Mouse (Mus musculus) MEL (cell line): ENCODE data around the gene Nkd1.

Source experiments
- CTCF ChIP-seq, 3 experiments: IDR thresholded peaks in 2 of 3; conservative IDR thresholded peaks in 1 of 3; 2 replicates each; pipeline ENCODE4 v1.5.1; 2011 to 2012; ENCODE audit warnings: low read length in 3 of 3, low read depth in 2 of 3, mild to moderate bottlenecking in 2 of 3, improper control_type of control experiment in 1 of 3, inconsistent platforms in 1 of 3, mixed read lengths in 1 of 3, moderate library complexity in 1 of 3; ENCODE audit not compliant: control insufficient read depth in 1 of 3, insufficient read depth in 1 of 3, poor library complexity in 1 of 3, severe bottlenecking in 1 of 3
- GABPA ChIP-seq: IDR thresholded peaks from 2 replicates; pipeline ENCODE4 v1.6.1; 2012; ENCODE audit warnings: low read depth, mild to moderate bottlenecking, inconsistent platforms, low read length, improper control_type of control experiment, moderate library complexity
- GATA1 ChIP-seq: IDR thresholded peaks from 2 replicates; pipeline ENCODE4 v1.6.1; 2011; ENCODE audit warnings: low read depth, low read length, improper control_type of control experiment
- HCFC1 ChIP-seq: IDR thresholded peaks from 2 replicates; pipeline ENCODE4 v1.6.1; 2012; ENCODE audit warnings: low read depth, mild to moderate bottlenecking, inconsistent platforms, low read length, improper control_type of control experiment, moderate library complexity
- JUND ChIP-seq: IDR thresholded peaks from 2 replicates; pipeline ENCODE4 v1.6.1; 2011; ENCODE audit warnings: low read depth, mild to moderate bottlenecking, improper control_type of control experiment, low read length
- KAT2A ChIP-seq: conservative IDR thresholded peaks from 2 replicates; pipeline ENCODE4 v1.6.1; 2012; ENCODE audit warnings: low read depth, low read length, improper control_type of control experiment, inconsistent platforms
- MEF2A ChIP-seq: IDR thresholded peaks from 2 replicates; pipeline ENCODE4 v1.6.1; 2014; ENCODE audit warnings: low read depth, mild to moderate bottlenecking, inconsistent platforms, low read length, improper control_type of control experiment; ENCODE audit not compliant: poor library complexity, insufficient replicate concordance, severe bottlenecking; ENCODE audit errors: extremely low read depth
- SIN3A ChIP-seq: IDR thresholded peaks from 2 replicates; pipeline ENCODE4 v1.6.1; 2012; ENCODE audit warnings: low read length, improper control_type of control experiment, inconsistent platforms
- TBP ChIP-seq: IDR thresholded peaks from 2 replicates; pipeline ENCODE4 v1.8.0; 2011; ENCODE audit warnings: low read depth, low read length, improper control_type of control experiment
- TCF12 ChIP-seq: IDR thresholded peaks from 2 replicates; pipeline ENCODE4 v1.6.1; 2014; ENCODE audit warnings: low read depth, mild to moderate bottlenecking, inconsistent platforms, low read length, improper control_type of control experiment, moderate library complexity
- ZC3H11A ChIP-seq: IDR thresholded peaks from 2 replicates; pipeline ENCODE4 v1.6.1; 2012; ENCODE audit warnings: low read depth, mild to moderate bottlenecking, inconsistent platforms, low read length, improper control_type of control experiment

DNA sequence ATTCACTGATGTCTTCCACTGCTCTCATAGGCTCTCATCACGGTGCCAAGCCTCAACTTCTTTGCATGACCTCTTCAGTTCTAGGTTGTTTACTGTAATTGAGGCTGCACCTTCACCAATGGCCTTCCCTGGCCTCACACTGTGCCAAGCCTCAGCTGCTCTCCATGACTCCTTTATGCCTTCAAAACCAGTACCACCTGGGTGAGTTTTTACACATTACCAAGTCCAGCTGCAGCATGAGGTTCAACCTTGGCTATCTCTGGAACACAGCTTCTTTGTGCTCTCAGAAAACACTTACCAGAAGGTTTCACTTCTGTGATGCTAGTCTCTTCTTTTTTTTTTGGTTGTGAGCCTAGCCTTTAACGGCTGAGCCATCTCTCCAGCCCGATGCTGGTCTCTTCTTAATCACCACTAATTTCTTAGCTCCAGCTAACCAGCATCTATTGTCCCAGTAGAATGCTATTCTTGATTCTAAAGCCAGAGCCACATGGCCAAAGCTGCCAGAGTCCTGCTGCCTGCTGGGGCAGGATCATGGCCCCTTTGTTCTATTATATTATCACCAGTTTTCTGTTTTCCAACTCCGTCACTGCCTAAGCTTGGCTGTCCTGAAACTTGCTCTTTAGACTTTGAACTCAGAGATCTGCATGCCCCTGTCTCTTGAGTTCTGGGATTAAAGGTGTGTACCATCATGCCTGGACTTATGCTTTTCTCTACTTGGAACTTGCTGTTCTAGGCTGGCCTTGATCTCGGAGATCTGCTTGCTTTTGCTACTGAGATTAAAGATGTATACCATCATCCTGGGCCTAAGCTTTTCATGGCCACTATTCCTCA, 121.8 kb downstream of the Nkd1 start:
- TF ChIP-seq TBP (no peak), MEF2A (no peak), GABPA (no peak), CTCF (IDR thresholded peaks at IDR 0.05 in 2 of 3, conservative IDR thresholded peaks at IDR 0.05 in 1 of 3; ENCODE audit: control insufficient read depth in 1 of 3, insufficient read depth in 1 of 3, low read depth in 2 of 3, low read length in 3 of 3, poor library complexity in 1 of 3, severe bottlenecking in 1 of 3) (no peak), ZC3H11A (no peak), TCF12 (no peak), SIN3A (no peak), JUND (no peak), KAT2A (no peak), HCFC1 (no peak), GATA1 (no peak)
